Mouse (Mus musculus) liver, postnatal 0 days (tissue): ENCODE data around the gene Trim10. TPM values are rescaled to one million over a fixed set of nuclear protein-coding genes. Genes with fewer than 3 reads are reported as not detected.
A peak's percentile ranks its signal among the peaks of the same experiment; 100 is the strongest.

Experiments used
- ATAC-seq: fragments of 200-750 bp; cut with Nextera tagmentation; 2 replicates; pipeline ENCODE4 v1.8.0; 2017; ENCODE audit warnings: mild to moderate bottlenecking, moderate library complexity
- DNase-seq: peaks from one replicate; pipeline ENCODE4 v3.0.0-alpha.2; 2016
- H3K27ac ChIP-seq: fragments of 300-500 bp; sonication (generic); 2 replicates; pipeline ENCODE4 v1.5.1; 2014; ENCODE audit warnings: antibody characterized with exemption, moderate library complexity, mild to moderate bottlenecking, low read depth
- H3K27me3 ChIP-seq: fragments of 300-500 bp; sonication (generic); 2 replicates; pipeline ENCODE4 v1.6.1; 2014; ENCODE audit warnings: low read length, control low read depth, mixed read lengths; ENCODE audit not compliant: insufficient read depth
- H3K36me3 ChIP-seq: fragments of 300-500 bp; sonication (generic); replicated peaks from 2 replicates; pipeline ENCODE4 v1.6.1; 2014; ENCODE audit warnings: mild to moderate bottlenecking, control low read depth, low read length, moderate library complexity, mixed read lengths; ENCODE audit not compliant: insufficient read depth
- H3K4me1 ChIP-seq: fragments of 300-500 bp; sonication (generic); 2 replicates; pipeline ENCODE4 v1.6.1; 2014; ENCODE audit warnings: antibody characterized with exemption, mild to moderate bottlenecking, control low read depth; ENCODE audit not compliant: insufficient read depth
- H3K4me2 ChIP-seq: fragments of 300-500 bp; sonication (generic); 2 replicates; pipeline ENCODE4 v1.6.1; 2014; ENCODE audit warnings: low read depth, mild to moderate bottlenecking, low read length, moderate library complexity, mixed read lengths
- H3K4me3 ChIP-seq: fragments of 300-500 bp; sonication (generic); 2 replicates; pipeline ENCODE4 v1.5.1; 2014; ENCODE audit warnings: low read depth, low read length
- H3K9ac ChIP-seq: fragments of 300-500 bp; sonication (generic); replicated peaks from 2 replicates; pipeline ENCODE4 v1.6.1; 2014; ENCODE audit warnings: mild to moderate bottlenecking, moderate library complexity
- H3K9me3 ChIP-seq: fragments of 300-500 bp; sonication (generic); 2 replicates; pipeline ENCODE4 v1.6.1; 2016; ENCODE audit warnings: mild to moderate bottlenecking, control low read depth, low read length, mixed read lengths
- CTCF ChIP-seq: sonication (generic); IDR thresholded peaks from 2 replicates; pipeline ENCODE4 v1.5.1; 2016; ENCODE audit warnings: antibody characterized with exemption, low read depth
- EP300 ChIP-seq: IDR thresholded peaks from 2 replicates; pipeline ENCODE4 v1.6.1; 2016; ENCODE audit warnings: antibody characterized with exemption, low read depth, mild to moderate bottlenecking
- WGBS: fragments of 180-500 bp; shearing (Covaris S2); extraction: QIAGEN DNeasy Blood & Tissue Kit; methylation state at CpG from one replicate; pipeline ENCODE4 v1.1.7; 2014; ENCODE audit not compliant: insufficient replicate concordance; 5-methylcytosine and 5-hydroxymethylcytosine counted together
- polyA plus RNA-seq: library from polyadenylated mRNA; unstranded; fragments of >200 nt; fragmentation: Nextera tagmentation; extraction: Ambion mirVana; gene quantifications from 2 replicates; pipeline ENCODE4 v1.2.1, GENCODE M21; 2015

The Trim10 gene
- polyA plus RNA-seq, 1 experiment from 2014 or later, result 86.7 TPM

GRCm38 (mm10) chr17:36851200-36851599 lies 18.2 kb upstream of the Trim10 start:
- H3K36me3 ChIP-seq, result peaks cover 22% of the 10 kb centered on the region
- H3K4me2 ChIP-seq, result no peak overlapping the region
- no peak overlapping the region for H3K9ac ChIP-seq
- no peak for DNase-seq
- no peak overlapping the region for H3K4me3 ChIP-seq
- peaks cover 6% of the 10 kb centered on the region; the same call in 1 of the 2 replicates for H3K4me1 ChIP-seq
- no peak for TF ChIP-seq EP300
- TF ChIP-seq CTCF, result no peak
- no peaks in the 10 kb centered on the region for H3K27me3 ChIP-seq
- ATAC-seq, result peak; percentile 38; the same call in 1 of the 2 replicates
- no peak overlapping the region for H3K27ac ChIP-seq
- WGBS, result 67% methylated on average over 5 of the region's 5 CpGs
- H3K9me3 ChIP-seq, result no peaks in the 10 kb centered on the region

- ATAC-seq (0 out of 2 replicates have a peak, but pooled peaks have one; percentile 19), DNase-seq (no peak)
- Histone ChIP-seq H3K4me2 (no peak overlapping the region), H3K4me1 (peaks cover 6% of the 10 kb centered on the region; the same call in 1 of the 2 replicates), H3K27ac (no peak overlapping the region), H3K9ac (no peak overlapping the region), H3K9me3 (no peaks in the 10 kb centered on the region), H3K27me3 (no peaks in the 10 kb centered on the region), H3K36me3 (peaks cover 25% of the 10 kb centered on the region), H3K4me3 (no peak overlapping the region)
- WGBS, result 50% methylated on average over 5 of the region's 5 CpGs
- no peak for TF ChIP-seq EP300
- TF ChIP-seq CTCF, result no peak
Measured at GRCm38 (mm10) chr17:36851627-36852026, 17.7 kb upstream of the Trim10 start.

GRCm38 (mm10) chr17:36855484-36855883 lies 13.9 kb upstream of the Trim10 start:
- Histone ChIP-seq H3K4me1 (peaks cover 6% of the 10 kb centered on the region; the same call in 1 of the 2 replicates), H3K36me3 (peaks cover 45% of the 10 kb centered on the region), H3K9ac (no peak overlapping the region), H3K9me3 (no peaks in the 10 kb centered on the region), H3K27me3 (no peaks in the 10 kb centered on the region), H3K27ac (no peak overlapping the region), H3K4me2 (no peak overlapping the region), H3K4me3 (no peak overlapping the region)
- DNase-seq (no peak), ATAC-seq (no peak)
- TF ChIP-seq CTCF, result peak; percentile 56
- no peak for TF ChIP-seq EP300
- WGBS, result 86% methylated on average over 3 of the region's 3 CpGs

GRCm38 (mm10) chr17:36856236-36856635 lies 13.1 kb upstream of the Trim10 start:
- no peak overlapping the region for H3K4me2 ChIP-seq
- no peak overlapping the region for H3K27ac ChIP-seq
- no peaks in the 10 kb centered on the region for H3K9me3 ChIP-seq
- no peak overlapping the region for H3K4me3 ChIP-seq
- H3K27me3 ChIP-seq, result no peaks in the 10 kb centered on the region
- ATAC-seq (no peak), DNase-seq (no peak)
- H3K4me1 ChIP-seq, result peaks cover 3% of the 10 kb centered on the region; the same call in 1 of the 2 replicates
- H3K36me3 ChIP-seq, result peaks cover 45% of the 10 kb centered on the region
- 85% methylated on average over 4 of the region's 4 CpGs for WGBS
- TF ChIP-seq EP300 (no peak), CTCF (no peak)
- H3K9ac ChIP-seq, result no peak overlapping the region

GRCm38 (mm10) chr17:36858181-36858580 lies 11.2 kb upstream of the Trim10 start:
- H3K9me3 ChIP-seq, result no peaks in the 10 kb centered on the region
- H3K4me3 ChIP-seq, result no peak overlapping the region
- WGBS, result 65% methylated on average over 3 of the region's 3 CpGs
- H3K27ac ChIP-seq, result no peak overlapping the region
- H3K27me3 ChIP-seq, result no peaks in the 10 kb centered on the region
- H3K4me1 ChIP-seq, result no peaks in the 10 kb centered on the region
- DNase-seq (no peak), ATAC-seq (no peak)
- TF ChIP-seq EP300 (no peak), CTCF (no peak)
- peaks cover 33% of the 10 kb centered on the region for H3K36me3 ChIP-seq
- no peak overlapping the region for H3K9ac ChIP-seq
- no peak overlapping the region for H3K4me2 ChIP-seq

- no peak overlapping the region for H3K4me2 ChIP-seq
- H3K36me3 ChIP-seq, result peaks cover 19% of the 10 kb centered on the region
- H3K9ac ChIP-seq, result no peak overlapping the region
- WGBS, result 23% methylated on average over 2 of the region's 2 CpGs
- no peak overlapping the region for H3K4me3 ChIP-seq
- ATAC-seq (no peak), DNase-seq (no peak)
- TF ChIP-seq CTCF (no peak), EP300 (no peak)
- H3K4me1 ChIP-seq, result peaks cover 1% of the 10 kb centered on the region
- H3K27ac ChIP-seq, result no peak overlapping the region
- no peaks in the 10 kb centered on the region for H3K9me3 ChIP-seq
- peaks cover 14% of the 10 kb centered on the region; the same call in 1 of the 2 replicates for H3K27me3 ChIP-seq
Measured at GRCm38 (mm10) chr17:36861680-36862079, 7.7 kb upstream of the Trim10 start.
